Mouse (Mus musculus) embryonic fibroblast, embryonic 13.5 days (primary cell): ENCODE measurements at regions not wholly inside any gene's neighbourhood (a gene's known extent, or its start where the extent isn't known, plus 50 kb on each side); places are given as distances from the start of the nearest gene placed in this dataset.

Experiments used
- CTCF ChIP-seq: IDR thresholded peaks from 2 replicates; pipeline ENCODE4 v1.5.1; 2011; ENCODE audit warnings: mild to moderate bottlenecking, control low read depth, low read length, moderate library complexity, borderline replicate concordance; ENCODE audit not compliant: insufficient read depth
- POLR2A ChIP-seq: IDR thresholded peaks from 2 replicates; pipeline ENCODE4 v1.6.1; 2011; ENCODE audit warnings: low read depth, mild to moderate bottlenecking, control low read depth, low read length, moderate library complexity

- TF ChIP-seq CTCF (no peak), POLR2A (no peak)
These were observed 451.2 kb downstream of the Prdm2 start for GRCm38 (mm10) chr4:142761577-142761976.
